Mouse (Mus musculus) telencephalon, adult 2 months (tissue): ENCODE measurements around the gene Crtam.

Experiments
- DNase-seq: peaks from one replicate; pipeline ENCODE4 v3.0.0-alpha.2; 2011; ENCODE audit warnings: low read depth, low spot score

Crtam gene

DNA sequence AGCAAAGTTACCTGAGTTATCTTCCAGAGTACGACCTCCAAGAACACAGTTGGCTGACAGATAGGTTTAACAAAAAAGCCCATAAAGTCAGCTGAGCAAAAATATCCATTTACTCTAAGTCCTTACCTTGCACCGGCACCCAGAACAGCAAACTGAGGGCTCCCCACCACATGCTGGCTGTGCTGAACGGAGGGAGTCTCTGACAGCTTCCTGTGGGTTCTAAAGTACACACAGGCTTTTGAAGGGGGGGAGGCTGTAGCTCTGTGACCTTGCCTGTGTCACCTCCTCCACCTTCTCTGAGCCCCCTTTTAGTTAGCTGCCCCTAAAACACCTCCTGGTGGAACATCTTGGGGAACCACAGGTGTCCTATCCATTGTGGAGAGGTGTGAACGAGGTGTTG is at the start of gene Crtam:
TSS of gene Crtam (minus strand) at position 214 of the 400 bp plus-strand sequence.
- no peak for DNase-seq

DNA sequence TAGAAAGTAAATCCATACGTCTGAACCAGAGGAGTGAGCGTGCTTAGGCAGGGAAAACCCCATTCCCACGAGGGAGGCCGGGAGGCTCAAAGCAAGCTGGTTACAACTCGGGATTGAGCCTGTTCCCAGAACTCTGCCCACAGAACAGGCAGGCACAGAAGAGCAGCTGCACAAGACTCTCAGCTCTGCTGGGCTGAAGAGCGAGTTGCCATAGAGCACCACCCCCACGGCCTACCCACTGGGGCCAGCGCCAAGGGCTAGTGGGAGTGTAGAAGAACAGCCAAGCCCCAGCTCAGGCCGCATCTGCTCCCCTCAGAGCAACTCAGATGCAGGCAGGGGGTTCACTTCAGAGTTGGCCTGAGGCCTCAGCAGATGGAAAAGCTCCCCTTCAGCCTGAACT is 49.7 kb upstream of the Crtam start:
- DNase-seq = peak; percentile 95

DNA sequence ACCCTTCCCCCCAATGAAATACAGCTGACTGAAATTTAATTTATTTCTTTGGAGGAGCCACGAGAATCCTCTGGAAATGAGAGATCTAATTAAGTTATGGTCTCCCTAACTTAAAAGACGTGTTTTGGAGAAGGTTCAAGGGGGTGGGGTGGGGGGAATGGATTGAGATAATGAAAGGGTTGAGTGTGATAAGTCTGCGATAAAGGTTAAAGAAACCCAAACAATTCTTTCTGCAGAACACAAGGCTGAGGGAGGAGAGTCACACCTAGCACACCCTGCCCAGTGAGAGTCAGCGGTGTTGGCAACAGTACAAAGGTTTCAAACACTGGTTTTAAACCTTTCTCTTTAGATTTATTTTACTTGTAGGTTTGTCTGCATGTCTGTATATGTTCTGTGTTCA is 49.0 kb upstream of the Crtam start:
- DNase-seq = no peak

DNA sequence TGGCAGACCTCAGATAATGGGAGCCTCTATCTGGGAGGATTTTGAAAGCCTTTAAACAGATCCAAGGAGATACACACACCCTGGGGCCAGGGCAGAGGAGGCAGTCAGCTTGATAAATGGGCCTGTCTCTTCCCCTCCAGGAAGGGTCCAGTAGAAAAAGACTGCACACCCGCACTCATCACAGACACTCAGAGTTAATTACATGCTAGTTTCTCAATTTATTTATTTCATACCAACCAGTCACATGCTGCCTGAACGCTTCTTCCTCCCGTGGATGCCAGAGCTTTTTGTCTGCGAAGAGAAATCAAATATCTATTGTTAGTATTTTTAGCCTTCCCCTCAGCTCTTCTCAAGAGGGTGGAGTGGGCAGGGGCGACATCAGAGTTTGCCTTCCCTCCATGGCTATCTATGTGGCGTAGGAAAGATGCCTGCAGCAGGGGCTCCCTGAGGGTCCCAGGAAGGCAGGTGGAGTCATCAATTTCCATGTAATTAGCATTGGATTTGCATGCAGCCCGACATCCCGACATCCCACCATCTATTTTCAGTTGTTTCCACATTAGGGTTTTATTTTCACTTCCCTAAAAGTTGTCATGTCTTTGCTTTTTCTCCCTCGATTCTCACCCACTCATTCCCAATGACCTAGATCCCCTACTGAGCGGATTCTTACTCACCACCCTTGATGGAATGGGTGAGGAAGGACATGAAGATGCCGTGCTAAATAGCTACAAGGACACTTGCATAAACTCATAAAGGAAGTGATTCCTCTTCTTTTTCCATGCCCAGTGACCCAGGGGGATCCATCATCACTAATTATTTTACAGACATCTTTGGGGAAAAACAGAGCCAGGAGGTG is 46.9 kb upstream of the Crtam start:
- DNase-seq = no peak

DNA sequence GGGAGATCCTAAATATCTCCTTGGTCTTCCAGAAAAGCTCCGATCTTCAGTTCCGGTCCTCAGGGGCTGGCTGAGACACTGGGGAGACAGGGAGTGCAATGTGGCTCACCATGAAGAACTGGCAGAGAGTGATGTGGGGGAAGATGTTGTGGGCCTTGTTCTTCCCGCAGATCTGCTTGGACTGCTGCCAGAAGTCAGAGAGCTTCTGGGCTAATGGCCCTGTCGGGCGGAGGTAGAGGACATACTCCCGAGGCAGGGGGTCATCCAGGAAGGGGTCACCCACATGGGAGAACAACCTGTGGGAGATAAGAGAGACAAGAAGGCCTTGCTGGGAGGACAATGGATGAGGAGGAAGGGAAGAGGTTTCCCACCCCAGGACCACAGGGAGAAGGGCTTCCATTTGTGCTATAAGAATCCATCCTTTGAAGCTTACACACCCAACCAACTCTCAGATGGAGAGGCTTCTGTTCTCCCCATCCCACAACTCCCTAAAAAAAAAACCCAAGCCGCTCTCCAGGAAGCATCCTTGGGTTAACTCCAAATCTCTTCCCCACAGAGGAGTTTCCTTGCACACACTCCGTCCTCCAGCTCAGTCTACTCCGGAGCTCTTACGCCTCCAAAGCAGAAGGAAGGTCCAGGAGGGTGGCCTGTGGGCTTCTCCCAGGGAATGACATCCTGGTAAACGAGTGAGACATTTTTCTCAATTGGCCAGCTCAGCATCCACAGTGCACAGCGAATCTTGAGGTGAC is 46.1 kb upstream of the Crtam start:
- DNase-seq = peak; percentile 84

DNA sequence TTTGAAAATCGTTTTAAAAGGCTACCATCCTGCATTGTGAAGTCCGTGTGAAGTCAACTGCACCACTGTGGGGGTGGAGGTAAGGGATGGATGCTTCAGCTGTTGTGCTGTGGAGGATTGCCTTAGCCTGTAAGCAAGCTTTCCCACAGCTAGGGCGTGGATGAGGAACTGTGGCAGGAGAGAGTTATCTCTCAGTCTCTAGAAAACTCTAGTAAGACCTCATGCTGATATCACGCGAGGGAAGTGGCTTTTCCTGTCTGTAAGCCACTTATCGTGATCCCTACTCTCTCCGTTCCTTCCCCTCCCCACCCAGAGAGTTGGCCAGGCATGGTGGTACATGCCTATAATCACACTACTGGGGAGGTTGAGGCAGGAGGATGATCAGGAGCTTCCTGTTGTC is 44.9 kb upstream of the Crtam start:
- no peak for DNase-seq

DNA sequence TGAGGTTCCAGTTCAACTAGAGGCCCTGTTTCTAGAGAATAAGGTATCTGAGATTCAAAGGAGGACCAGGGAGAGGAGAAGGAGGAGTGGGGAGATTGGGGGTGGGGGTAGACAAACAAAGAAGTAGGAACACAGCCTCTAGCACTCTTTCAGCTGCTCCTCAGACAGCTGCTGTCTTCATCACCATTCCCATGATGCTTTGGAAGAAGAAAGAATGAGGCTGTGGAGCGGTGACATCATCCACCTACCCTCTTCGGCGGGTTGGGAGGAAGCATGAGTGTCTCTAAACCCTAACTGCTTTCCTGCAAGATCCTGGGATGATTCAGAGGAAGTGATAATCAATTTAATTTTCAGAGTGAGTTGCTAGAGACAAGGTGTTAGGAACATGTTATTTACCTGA is 44.4 kb upstream of the Crtam start:
- no peak for DNase-seq

DNA sequence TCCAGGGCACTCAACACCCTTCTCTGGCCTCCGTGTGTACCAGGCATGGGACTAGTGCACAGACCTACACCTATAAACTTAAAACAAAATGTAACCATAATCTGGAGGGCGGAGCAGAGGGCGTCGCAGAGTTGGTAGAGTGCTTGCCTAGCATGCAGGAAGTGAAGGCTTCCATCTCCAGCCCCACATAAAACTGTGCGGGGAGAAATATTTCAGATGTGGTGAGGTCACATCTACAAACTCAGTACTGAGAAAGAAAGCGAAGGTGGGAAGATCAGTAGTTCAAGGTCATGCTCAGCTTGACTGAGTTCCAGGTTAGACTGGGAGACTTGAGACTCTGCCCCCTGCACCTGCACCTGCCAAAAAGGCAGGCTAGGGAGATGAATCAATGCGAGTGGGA is 43.8 kb upstream of the Crtam start:
- DNase-seq = no peak

DNA sequence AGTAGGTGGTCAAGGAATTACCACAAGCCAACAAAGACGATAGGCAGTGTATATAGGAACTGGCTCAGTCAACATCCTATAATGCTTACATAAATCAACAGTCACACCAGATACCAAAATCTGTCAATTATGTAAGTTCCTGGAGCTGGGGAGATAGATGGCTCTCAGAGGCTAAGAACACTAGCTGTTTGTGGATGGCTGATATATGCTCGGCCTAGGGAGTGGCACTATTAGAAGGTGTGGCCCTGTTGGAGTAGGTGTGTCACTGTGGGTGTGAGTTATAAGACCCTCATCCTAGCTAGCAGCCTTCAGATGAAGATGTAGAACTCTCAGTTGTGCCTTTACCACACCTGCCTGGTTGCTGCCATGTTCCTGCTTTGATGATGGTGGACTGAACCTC is 43.2 kb upstream of the Crtam start:
- no peak for DNase-seq

DNA sequence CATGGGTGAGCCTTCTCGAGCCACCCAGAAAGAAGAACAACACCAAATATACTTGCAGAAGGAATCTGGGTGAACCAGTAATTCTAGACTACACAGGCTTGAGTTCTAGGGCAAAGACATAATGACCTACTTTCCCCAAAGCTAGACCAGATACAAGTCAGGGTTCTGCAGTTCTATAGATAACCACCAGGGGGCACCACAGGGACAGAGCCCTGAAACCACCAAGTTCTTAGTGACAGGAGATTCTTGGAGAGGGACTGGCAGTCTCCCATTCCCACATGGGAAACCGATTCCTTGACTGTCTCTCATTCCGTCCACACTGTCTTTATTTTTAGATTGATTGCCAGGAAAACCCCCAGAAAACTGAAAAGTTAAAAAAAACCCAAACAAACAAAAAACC is 40.2 kb upstream of the Crtam start:
- peak; percentile 70 for DNase-seq

DNA sequence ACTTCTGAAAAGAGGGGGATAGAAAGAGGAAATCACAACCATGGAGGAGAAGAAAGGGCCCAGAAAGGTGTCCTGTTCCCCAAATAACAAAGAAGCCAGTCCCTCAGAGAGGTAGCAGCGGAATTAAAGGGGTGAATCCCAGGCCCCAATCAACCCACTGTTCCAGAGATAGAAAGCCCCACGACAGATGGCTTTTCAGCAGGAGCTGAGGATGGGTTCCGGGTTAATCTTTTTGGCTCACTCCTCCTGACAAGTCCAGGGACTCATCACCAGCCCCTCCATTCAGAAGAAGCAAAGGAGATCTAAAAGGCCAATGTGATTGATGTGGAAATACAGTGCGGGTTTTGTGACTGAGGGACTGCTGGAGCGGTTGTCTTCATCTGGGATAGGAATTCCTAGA is 39.2 kb upstream of the Crtam start:
- no peak for DNase-seq

DNA sequence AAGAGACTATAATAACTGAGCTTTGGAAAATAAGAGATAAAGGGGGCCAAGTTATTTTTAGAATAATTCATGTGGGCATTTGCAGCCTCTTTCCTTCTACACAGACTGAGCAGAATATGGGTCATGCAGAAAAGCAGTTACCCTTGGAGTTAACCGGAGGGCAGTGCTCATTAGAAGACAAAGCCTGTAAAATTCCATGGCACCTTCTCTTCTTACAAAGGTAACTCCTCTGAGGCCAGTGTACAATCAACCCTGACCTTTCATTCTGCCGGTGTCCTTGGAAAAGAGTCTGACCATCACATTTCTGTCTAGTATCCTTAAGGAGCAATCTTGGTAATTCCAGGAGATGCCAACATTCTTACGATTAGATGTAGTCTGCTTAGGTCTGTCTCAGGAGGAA is 37.0 kb upstream of the Crtam start:
- DNase-seq = no peak

DNA sequence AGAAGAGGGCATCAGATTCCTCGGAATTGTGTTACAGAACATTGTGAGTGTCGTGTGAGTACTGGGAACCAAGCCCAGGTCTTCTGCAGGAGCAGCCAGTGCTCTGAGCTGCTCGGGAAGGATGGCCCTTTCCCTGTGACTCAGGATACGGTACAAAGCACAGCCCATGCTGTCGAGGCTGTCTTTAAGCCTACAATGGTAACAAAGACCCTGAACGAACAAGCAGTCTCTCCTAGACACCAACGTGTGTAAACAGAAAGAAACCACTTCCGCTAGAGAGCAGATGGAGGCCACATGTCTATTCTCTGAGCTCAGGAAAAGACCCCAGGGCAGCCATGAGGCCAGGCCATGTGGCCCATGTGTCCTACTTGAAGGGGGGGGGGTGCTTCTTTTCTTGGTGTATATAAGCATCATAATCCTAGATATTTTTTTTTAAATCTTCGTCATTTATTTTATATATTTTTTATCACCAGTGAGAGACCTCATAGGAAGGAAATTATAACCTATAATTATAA is 33.8 kb upstream of the Crtam start:
- no peak for DNase-seq

DNA sequence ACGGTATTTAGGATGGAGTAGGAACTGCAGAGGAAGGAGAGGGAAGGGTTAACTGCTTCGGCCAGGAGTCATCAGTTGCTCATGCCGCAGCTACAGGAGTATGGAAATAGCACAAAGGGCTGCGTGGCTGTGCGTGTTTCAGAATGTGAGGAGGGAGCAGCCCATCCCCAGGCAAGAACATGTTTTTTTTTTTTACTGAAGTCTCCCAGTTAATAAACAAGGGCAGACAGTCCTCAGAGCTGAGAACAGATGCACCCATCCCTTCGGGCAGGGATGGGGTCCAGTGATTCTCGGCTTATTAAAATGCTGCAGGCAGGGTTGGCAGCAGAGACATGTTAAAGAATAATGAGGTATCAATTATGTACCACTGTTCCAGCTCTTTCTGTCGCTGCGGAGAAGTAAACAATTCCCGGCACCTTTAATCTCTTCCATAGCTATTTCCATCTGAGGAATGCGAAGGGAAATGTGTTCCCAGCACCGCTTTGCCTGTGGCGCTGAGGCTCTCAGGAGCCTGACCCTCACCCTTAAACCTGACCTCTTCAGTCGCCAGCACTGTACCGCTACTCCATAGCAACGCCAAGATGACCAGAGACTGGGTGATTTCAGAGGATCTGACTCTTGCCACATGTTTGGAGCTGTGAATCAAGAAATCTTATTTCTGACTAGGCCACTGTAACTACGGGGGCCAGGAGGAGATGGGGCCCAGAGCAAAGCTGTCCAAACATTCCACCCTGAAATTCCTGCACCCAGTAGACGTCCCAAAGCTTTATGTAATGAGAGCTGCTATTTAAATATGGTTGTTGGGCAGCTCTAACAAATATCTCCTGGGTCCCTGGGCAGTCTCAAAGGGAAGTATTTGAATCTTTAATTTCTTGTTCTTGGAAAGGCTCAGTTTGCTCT is 27.4 kb upstream of the Crtam start:
- DNase-seq = no peak

DNA sequence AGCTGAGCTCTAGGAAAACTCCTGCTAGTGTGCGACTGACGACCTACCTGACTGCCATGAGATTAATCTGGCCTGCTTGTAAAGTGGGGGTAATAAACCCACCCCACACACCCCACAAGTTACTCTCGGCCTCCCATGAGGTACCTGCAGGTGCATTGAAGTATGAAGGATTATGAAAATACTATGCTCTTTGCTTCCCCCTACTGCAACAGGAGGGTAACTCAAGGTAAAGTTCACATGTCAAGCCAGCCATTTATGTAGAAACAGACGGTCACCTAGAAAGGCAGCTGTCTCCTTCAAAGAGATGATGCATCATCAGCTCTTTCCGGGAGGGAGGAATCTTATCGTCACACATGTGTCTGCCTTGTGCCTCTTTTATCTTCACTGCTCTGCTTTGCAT is 25.4 kb upstream of the Crtam start:
- DNase-seq = no peak

DNA sequence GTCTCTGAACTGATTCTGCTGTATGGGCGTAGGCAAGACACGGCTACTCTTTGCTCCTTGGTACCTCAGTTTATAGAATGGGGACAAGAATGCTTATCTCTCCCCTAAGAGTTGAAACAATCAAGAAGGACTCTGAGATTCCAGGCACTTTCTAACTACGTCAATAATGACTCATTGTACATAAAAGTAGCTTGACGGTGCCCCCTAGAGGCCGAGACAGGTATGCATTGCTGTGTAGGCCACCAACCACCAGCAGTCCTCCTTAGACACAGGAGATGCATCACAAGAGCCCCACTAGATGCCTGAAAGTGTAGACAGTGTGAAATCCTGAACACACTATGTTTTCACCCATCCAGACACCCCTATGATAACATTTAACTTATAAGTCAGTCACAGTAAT is 24.0 kb upstream of the Crtam start:
- DNase-seq = no peak

DNA sequence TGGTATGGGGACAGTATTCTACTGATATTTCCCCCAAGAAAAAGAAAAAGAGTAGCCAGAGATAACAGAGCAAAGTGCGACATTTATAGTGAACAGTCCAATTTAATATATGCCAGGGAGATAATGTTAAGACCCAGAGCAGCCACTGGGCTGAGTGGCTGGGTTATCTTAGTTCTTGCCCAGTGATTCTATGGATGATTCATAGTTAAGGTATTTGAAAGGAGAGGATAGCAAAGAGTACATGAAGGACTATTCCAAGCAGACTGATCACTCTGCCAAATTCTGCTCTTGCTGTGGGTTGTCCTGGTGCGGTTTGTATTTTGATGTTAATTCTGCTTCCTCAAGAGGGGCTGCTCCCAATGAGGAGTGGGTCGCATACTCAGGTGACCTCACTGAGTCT is 17.3 kb upstream of the Crtam start:
- DNase-seq = no peak

DNA sequence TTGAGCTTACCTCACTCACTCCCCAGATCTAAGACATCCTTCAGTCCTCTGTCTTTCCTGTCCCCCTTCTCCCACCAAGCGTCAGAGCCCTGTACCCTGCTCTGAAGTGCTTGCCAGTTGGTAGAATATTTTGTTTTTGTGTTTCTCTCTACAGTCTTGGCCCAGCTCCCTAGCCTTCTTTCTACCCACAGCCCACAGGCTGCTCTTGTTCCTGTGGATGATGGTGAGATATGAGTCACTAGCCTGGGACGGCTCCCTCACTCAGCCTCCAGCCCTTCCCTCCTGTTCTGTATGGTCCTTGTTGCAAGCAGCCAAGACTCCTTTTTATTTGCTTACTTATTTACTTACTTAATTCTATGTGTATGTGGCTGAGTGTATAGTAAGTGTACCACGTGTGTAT is 16.1 kb upstream of the Crtam start:
- peak; percentile 56 for DNase-seq

DNA sequence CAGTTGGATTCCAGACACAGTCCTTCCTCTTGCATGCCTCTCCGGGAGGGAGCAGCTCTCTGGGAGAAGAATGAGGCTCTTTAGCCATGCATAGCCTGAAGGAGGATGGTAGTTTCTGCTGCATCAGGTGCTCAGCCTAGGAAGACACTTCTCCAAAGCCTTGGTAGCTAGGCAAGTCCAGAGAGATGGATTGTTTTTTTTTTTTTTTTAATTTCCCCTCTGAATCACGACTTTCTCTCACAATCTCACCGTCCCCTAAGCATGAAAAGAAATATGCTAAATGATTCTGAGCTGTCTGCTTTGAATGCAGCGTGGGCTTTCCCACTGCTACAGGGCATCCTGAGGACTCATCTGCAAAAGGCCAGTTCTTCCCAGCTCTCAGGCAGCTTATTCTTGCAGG is 10.1 kb upstream of the Crtam start:
- no peak for DNase-seq

DNA sequence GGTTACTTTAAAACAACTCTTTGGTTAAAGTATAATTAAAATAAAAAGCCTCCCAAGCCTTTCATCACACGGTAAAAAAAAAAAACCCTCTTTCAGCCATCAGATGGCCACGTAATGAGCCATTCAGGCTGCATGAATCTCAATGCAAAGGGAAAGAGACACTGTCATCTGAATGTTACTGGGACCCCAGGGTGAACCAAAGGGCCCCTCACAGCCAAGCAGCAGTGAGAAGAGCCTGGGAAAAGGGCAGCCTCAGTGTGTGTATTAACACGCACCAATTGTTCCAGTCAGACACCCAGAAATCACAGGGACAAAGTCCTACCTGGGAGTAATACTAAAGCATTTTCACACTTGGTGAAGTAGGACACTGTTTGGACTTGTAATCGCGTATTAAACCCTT is 8.0 kb upstream of the Crtam start:
- no peak for DNase-seq

DNA sequence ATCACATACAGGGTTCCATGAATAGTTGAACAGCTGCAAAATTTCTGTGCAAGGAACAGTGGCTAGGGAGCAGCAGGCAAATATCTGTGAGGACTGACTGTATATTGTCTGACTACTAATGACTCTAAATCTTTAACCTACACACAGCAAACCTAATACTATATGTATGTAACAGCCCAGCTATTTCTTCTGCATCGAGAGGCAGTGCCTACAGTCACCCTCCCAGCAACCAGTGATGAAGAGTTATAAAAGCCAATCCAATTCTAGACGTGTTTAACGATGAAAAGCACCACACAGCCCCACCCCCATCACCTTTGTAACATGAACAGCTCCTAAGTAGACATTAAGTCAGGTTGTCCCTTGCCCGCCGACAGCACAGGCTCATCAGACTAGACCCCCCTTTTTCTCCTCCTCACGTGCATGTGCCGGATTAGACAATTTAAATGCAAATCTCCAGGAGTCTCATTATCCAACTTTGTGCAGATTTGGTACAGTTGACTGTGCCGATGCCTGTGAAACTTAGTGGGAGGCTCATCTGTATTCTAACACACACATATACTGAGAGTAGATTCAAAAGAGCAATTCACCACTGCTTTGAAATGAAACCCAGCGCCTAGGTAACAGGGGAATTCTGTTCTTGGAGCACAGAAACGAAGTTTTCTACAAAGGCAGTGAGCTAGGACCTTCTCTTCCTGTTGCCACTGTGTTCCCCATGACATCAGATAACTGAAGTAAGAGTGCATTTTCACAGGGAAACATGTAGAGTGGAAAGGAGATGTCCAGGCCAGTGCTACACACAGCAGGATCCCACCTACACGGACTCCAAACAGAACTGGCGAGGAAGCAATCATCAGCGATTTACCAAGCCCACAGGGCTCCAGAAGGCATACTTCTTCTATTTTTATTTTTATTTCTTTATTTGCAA is 7.3 kb upstream of the Crtam start:
- peak; percentile 55 for DNase-seq
